Mouse (Mus musculus) layer of hippocampus, postnatal 25 days (tissue): ENCODE results near the gene Aebp1. TPM values are rescaled to one million over a fixed set of nuclear protein-coding genes. Genes with fewer than 3 reads are reported as not detected.
"Not testable (repeated sequence)": the region's sequence is repeated elsewhere in the genome, so short reads cannot be mapped to it uniquely, and the experiment has no call there.

ENCODE experiments used
- DNase-seq, 2 experiments: peaks; one replicate each; pipeline ENCODE4 v3.0.0; 2022; ENCODE audit warnings: mixed read lengths in 2 of 2, low spot score in 1 of 2; ENCODE audit errors: extremely low spot score in 1 of 2
- total RNA-seq, 2 experiments: library from RNA; stranded (reverse); gene quantifications; 2 replicates each; pipeline ENCODE4 v1.2.3; 2021

The Aebp1 gene
- total RNA-seq, 2 experiments from 2014 or later = 6.0 to 6.1 TPM

DNA sequence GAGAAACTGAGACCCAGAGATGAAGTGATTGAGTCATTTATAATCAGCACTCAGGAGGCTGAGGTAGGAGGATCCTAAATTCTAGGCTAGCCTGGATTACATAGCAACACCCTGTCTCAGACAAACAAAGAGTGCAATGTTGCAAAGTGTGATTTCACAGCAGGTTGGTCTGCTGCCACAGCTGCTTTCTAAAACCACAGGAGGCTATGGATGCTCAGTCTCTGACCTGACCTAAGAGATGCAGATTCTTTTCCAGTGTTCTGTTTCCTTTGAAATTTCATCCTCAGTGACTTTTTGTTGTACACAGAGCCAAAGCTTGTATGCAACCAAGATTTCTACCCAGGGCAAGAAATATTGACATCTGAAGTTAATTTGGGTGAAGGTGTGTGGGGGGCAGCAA is 6.3 kb upstream of the Aebp1 start:
- no peak for DNase-seq

- peak in 1 of 2 experiments; percentile 31 for DNase-seq
Observed at GRCm38 (mm10) chr11:5855902-5856301, 5.8 kb upstream of the Aebp1 start.

DNA sequence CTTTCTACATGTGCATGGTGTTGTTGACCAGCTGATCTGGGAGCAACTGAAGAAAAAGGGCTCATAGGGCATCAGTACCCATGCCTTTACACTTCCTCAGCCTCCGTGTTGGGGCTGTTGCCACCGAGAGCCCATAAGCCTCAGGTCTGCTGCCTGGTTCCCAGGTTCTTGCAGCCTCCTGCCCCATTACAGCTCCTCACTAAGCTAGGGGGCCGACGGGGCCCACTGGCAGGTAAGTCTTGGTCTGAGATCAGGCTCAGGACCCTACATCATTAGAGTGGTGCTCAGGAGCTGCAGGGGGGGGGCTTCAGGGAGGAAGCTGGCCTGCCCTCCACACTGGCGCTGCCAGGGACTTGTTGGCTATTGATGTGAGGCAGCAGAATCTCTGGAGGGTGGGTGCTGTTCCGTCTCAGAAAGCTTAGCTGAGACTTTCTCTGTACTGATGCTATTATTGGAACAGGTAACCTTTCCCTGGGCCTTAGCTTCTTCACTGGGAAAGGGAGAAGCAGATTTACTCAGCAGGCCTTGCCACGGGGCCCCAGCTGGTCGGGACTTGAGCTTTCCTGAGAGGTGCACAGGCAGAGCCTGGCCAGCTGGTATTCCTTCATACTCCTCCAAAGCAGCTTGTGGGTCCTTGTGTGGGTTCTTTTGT is 5.1 kb upstream of the Aebp1 start:
- no peak for DNase-seq

GRCm38 (mm10) chr11:5858723-5859122 is 3.0 kb upstream of the Aebp1 start:
- DNase-seq = no peak

GRCm38 (mm10) chr11:5859883-5860550 is 1.7 kb upstream of the Aebp1 start:
- DNase-seq = no peak

- no peak for DNase-seq
Observed at GRCm38 (mm10) chr11:5860639-5861038, 1.1 kb upstream of the Aebp1 start.

GRCm38 (mm10) chr11:5862394-5863105 is 803 bp downstream of the Aebp1 start:
- DNase-seq = no peak

DNA sequence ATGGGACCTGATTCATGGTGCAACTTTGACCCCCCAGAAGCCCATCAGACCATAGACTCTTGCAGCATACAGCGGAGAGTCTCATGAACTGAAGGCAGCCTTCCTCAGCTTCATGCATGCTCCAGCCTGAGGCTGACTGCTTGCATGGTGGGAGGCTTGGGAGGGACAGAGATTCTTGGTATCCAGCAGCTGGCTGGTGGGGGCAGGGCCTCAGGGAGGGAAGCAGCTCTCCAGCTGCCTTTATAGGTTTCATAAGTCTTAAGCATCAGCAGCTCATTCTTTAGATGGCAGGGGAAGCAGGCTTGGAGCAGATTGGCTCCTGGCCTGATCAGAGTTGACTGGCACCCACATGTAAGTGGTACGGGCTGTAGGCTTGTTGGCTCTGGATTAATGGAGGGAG is 5.4 kb downstream of the Aebp1 start:
- DNase-seq = no peak

- DNase-seq = no peak
Observed at GRCm38 (mm10) chr11:5868324-5868723, 6.6 kb downstream of the Aebp1 start.

DNA sequence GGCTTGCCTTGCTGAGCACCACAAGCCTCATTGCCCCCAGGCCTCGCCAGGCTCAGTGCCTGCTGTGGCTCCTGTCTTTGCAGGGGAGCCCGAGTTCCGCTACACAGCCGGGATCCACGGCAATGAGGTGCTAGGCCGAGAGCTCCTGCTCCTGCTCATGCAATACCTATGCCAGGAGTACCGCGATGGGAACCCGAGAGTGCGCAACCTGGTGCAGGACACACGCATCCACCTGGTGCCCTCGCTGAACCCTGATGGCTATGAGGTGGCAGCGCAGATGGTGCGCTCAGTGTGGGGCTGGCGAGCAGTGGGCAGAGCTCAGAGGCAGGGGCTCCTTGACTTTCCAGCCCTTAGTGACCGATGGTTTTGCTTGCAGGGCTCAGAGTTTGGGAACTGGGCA is 7.6 kb downstream of the Aebp1 start:
- no peak for DNase-seq

- no peak for DNase-seq
Observed at GRCm38 (mm10) chr11:5870069-5870468, 8.3 kb downstream of the Aebp1 start.

DNA sequence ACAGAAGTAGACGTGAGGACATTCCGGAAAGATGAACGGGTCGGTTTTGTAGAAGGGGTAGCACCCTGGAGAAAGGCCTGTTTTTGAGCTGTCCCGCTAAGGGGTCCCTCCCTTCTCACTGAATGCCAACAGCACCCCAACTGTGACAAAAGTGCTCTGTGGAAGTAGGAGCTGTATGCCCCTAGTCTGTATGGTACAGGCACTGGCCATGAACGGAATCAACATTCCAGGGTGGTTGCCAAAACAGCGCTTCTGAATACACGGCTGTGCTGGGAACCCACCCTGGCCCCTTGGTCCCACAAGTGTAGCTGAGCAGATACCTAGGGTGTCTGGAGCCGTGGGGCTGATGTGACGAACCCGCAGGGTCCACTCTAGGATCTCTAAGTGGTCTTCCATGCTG is 11.0 kb downstream of the Aebp1 start:
- no peak for DNase-seq

- no peak for DNase-seq
Observed at GRCm38 (mm10) chr11:5873192-5873591, 11.4 kb downstream of the Aebp1 start.

GRCm38 (mm10) chr11:5877421-5877820 is 15.7 kb downstream of the Aebp1 start:
- no peak for DNase-seq

DNA sequence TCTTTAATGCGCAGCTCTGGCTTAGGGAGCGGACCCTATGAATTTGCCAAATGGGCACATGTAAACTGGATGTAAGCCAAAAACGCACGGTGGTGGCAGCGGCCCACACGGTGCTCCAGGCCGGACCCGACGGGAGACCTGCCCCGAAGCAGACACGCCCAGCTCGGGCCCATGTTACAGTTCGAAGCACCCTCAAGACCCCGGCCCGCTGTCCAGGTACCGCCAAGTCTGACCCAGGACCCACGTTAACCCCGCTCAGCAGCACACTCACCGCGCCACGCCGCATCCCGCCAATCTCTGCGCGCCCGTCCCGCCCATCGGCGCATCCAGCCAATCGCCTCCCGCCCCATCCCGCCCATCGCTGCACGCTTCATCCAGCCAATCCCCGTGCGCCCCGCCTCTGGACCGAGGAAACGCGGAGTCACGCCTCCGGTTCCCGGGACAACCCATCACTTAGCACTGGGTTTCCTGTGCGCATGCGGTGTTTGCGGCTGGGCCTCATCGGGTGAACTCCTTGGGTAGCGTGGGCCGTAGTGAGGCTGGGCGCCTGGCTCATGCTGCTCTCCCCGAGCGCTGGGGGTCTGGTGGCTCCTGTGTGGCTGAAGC is 16.3 kb downstream of the Aebp1 start, which contains the start of gene Pold2:
Gene Pold2 (minus strand): TSS at position 372 of the 606 bp plus-strand sequence.
- peak; percentile 86 to 90 for DNase-seq

DNA sequence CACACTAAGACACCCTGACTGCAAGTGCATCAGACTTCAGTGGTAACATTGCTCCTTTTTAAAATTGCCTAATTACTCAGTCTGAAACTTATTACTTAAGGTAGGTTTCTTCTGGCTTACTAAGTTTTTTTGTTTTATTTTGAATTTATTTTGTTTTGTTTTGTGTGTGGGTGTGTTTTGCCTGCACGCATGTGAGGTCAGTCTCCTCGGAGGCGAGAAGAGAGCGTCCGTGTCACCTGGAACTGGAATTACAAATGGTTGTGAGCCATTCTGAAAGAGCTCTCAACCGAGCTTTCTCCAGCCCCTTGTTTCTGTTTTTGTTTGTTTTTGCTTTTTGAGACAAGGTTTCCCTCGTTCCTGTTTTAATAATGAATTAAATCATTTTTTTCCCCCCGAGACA is 16.9 kb downstream of the Aebp1 start:
- DNase-seq = no peak

DNA sequence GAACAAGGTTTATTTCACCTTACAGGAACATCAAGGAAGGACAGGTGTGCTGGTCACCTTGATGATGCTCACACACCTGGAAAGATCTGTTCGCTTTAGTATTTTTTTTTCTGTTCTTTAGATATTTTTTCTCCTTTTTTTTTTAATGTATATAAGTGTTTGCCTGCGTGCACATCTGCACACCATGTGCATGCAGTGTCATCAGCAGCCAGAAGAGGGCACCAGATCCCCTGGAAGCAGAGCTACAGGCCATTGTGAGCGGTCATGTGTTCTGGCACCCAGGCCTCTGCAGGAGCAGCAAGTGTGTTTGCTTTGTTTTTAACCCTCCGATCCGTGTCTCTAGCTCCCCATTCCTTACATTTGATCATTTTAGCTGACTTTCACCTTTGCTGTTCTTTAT is 18.2 kb downstream of the Aebp1 start:
- peak; percentile 46 to 73 for DNase-seq

GRCm38 (mm10) chr11:5882518-5882917 is 20.8 kb downstream of the Aebp1 start:
- no peak for DNase-seq

DNA sequence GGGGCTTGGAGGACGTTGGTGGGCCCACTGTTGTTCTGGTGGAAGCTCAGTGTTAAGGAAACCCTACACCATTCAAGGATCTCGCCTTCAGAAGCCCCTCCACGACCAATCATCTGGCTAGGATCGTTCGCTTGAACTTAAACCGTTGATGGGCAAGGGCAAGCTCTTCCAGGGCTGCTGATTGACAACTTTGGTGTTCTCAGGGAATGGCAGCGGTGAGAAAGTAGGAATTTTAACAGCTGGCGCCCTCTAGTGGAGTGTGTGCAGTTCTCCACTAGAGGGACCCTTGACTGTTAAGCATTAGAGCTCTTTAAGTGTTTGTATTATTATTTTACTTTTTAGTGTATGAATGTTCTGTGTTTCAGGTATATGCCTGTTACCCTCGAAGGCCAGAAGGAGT is 24.4 kb downstream of the Aebp1 start:
- peak in 1 of 2 experiments; percentile 76 for DNase-seq

- DNase-seq = no peak
Observed at GRCm38 (mm10) chr11:5887250-5887649, 25.5 kb downstream of the Aebp1 start.

- not testable (repeated sequence) for DNase-seq
Observed at GRCm38 (mm10) chr11:5888563-5888962, 26.8 kb downstream of the Aebp1 start.
